Mouse (Mus musculus) brown adipose tissue, adult 24 weeks (tissue): ENCODE measurements around the gene Polr1c. TPM values are rescaled to one million over a fixed set of nuclear protein-coding genes. Genes with fewer than 3 reads are reported as not detected.

Experiments
- H3K27ac ChIP-seq: fragments of 200-500 bp; replicated peaks from 2 replicates; pipeline ENCODE4 v1.5.1; 2012; ENCODE audit warnings: low read depth, mild to moderate bottlenecking, low read length
- H3K4me1 ChIP-seq: fragments of 200-500 bp; 2 replicates; pipeline ENCODE4 v1.6.1; 2012; ENCODE audit warnings: low read length, mixed read lengths; ENCODE audit not compliant: control insufficient read depth, insufficient read depth, insufficient read length
- H3K4me3 ChIP-seq: fragments of 200-500 bp; 2 replicates; pipeline ENCODE4 v1.5.1; 2012; ENCODE audit warnings: low read depth, mild to moderate bottlenecking, low read length, moderate library complexity; ENCODE audit not compliant: insufficient read depth
- polyA plus RNA-seq: library from polyadenylated mRNA; stranded (reverse); fragments of >200 nt; gene quantifications from 2 replicates; pipeline ENCODE4 v1.2.4, GENCODE M21; 2012; ENCODE audit not compliant: missing spikeins, insufficient read depth, insufficient read length

Gene Polr1c
- 19.9 and 29.9 TPM in 2 replicates for polyA plus RNA-seq

- Histone ChIP-seq H3K4me3 (peak within 1 kb of the TSS; percentile 90), H3K4me1 (peaks cover 8% of the 10 kb centered on the region; the same call in 1 of the 2 replicates), H3K27ac (peak within 1 kb of the TSS; percentile 77)
Measured at GRCm38 (mm10) chr17:46247512-46248188, at the start of gene Polr1c, which contains the start of gene Yipf3. Gene Polr1c (minus strand): TSS chr17:46248054. Gene Yipf3 (plus strand): TSS chr17:46248080.

- peak overlapping the region; percentile 49 for H3K4me3 ChIP-seq
Measured at GRCm38 (mm10) chr17:46297028-46297363, 49.1 kb upstream of the Polr1c start.

GRCm38 (mm10) chr17:46296601-46297000 lies 48.7 kb upstream of the Polr1c start:
- H3K4me3 ChIP-seq, result no peak overlapping the region
- no peaks in the 10 kb centered on the region; the same call in 1 of the 2 replicates for H3K4me1 ChIP-seq
- no peak overlapping the region for H3K27ac ChIP-seq

More at GRCm38 (mm10) chr17:46297028-46297363, 49.1 kb upstream of the Polr1c start:
- Histone ChIP-seq H3K27ac (no peak overlapping the region), H3K4me1 (no peaks in the 10 kb centered on the region; the same call in 1 of the 2 replicates)

GRCm38 (mm10) chr17:46287678-46288095 lies 39.8 kb upstream of the Polr1c start:
- Histone ChIP-seq H3K4me3 (no peak overlapping the region), H3K4me1 (no peaks in the 10 kb centered on the region; the same call in 1 of the 2 replicates), H3K27ac (no peak overlapping the region)

GRCm38 (mm10) chr17:46285407-46285806 lies 37.6 kb upstream of the Polr1c start:
- peaks cover 9% of the 10 kb centered on the region; the same call in 1 of the 2 replicates for H3K4me1 ChIP-seq
- H3K4me3 ChIP-seq, result no peak overlapping the region
- no peak overlapping the region for H3K27ac ChIP-seq

- H3K4me1 ChIP-seq, result peaks cover 9% of the 10 kb centered on the region; the same call in 1 of the 2 replicates
- H3K27ac ChIP-seq, result no peak overlapping the region
- H3K4me3 ChIP-seq, result no peak overlapping the region
Measured at GRCm38 (mm10) chr17:46284653-46285052, 36.8 kb upstream of the Polr1c start.

GRCm38 (mm10) chr17:46283911-46284310 lies 36.1 kb upstream of the Polr1c start:
- Histone ChIP-seq H3K4me1 (peaks cover 9% of the 10 kb centered on the region; the same call in 1 of the 2 replicates), H3K4me3 (no peak overlapping the region), H3K27ac (no peak overlapping the region)

GRCm38 (mm10) chr17:46283140-46283539 lies 35.3 kb upstream of the Polr1c start:
- Histone ChIP-seq H3K27ac (no peak overlapping the region), H3K4me3 (peak overlapping the region; percentile 34)

GRCm38 (mm10) chr17:46282483-46283123 lies 34.7 kb upstream of the Polr1c start, which contains the start of gene Tjap1:
Gene Tjap1 (minus strand): TSS chr17:46283026.
- Histone ChIP-seq H3K4me1 (peaks cover 9% of the 10 kb centered on the region; the same call in 1 of the 2 replicates), H3K27ac (peak within 1 kb of the TSS; percentile 82), H3K4me3 (peak within 1 kb of the TSS; percentile 91)

More at GRCm38 (mm10) chr17:46283140-46283539, 35.3 kb upstream of the Polr1c start:
- H3K4me1 ChIP-seq, result peaks cover 9% of the 10 kb centered on the region; the same call in 1 of the 2 replicates

GRCm38 (mm10) chr17:46278011-46278765 lies 30.3 kb upstream of the Polr1c start:
- Histone ChIP-seq H3K4me1 (peaks cover 14% of the 10 kb centered on the region; the same call in 1 of the 2 replicates), H3K4me3 (no peak overlapping the region), H3K27ac (no peak overlapping the region)

GRCm38 (mm10) chr17:46277586-46277985 lies 29.7 kb upstream of the Polr1c start:
- H3K27ac ChIP-seq, result no peak overlapping the region
- H3K4me3 ChIP-seq, result no peak overlapping the region
- peaks cover 18% of the 10 kb centered on the region; the same call in 1 of the 2 replicates for H3K4me1 ChIP-seq

- Histone ChIP-seq H3K4me1 (peaks cover 9% of the 10 kb centered on the region; the same call in 1 of the 2 replicates), H3K4me3 (no peak overlapping the region), H3K27ac (no peak overlapping the region)
Measured at GRCm38 (mm10) chr17:46275506-46275905, 27.7 kb upstream of the Polr1c start.

GRCm38 (mm10) chr17:46275034-46275433 lies 27.2 kb upstream of the Polr1c start:
- H3K4me1 ChIP-seq, result peaks cover 9% of the 10 kb centered on the region; the same call in 1 of the 2 replicates
- no peak overlapping the region for H3K27ac ChIP-seq
- H3K4me3 ChIP-seq, result no peak overlapping the region

GRCm38 (mm10) chr17:46274465-46274864 lies 26.6 kb upstream of the Polr1c start:
- H3K4me1 ChIP-seq, result peaks cover 9% of the 10 kb centered on the region; the same call in 1 of the 2 replicates

GRCm38 (mm10) chr17:46273803-46274236 lies 26.0 kb upstream of the Polr1c start:
- H3K4me3 ChIP-seq, result no peak overlapping the region
- peaks cover 9% of the 10 kb centered on the region; the same call in 1 of the 2 replicates for H3K4me1 ChIP-seq
- H3K27ac ChIP-seq, result no peak overlapping the region

More at GRCm38 (mm10) chr17:46274465-46274864, 26.6 kb upstream of the Polr1c start:
- Histone ChIP-seq H3K27ac (no peak overlapping the region), H3K4me3 (no peak overlapping the region)
